Mouse (Mus musculus): ENCODE data around the gene Irs1. TPM values are rescaled to one million over a fixed set of nuclear protein-coding genes. Genes with fewer than 3 reads are reported as not detected.
A peak's percentile ranks its signal among the peaks of the same experiment; 100 is the strongest.

The Irs1 gene
- total RNA-seq, 2 experiments from 2014 or later = 14.8 to 16.7 TPM

DNA sequence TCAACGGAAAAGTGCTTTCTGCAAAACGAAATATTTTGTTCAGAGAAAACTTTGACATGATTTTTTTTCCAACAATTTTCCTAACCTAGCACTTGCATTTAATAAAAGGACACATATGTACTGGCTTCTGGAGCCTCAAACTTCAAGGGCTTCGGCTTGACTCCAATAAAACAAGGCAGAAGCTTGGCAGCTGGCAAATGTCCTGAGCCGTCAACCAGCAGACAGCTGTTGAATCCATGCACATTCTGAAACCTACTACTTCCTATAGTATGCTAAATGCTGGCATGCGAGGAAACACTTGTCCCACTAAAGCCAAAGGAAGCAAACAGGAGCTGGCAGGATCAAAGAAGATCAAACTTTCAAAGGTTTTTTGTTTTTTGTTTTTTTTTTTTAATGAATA lies 33.8 kb downstream of the Irs1 start:
- DNase-seq = peak; percentile 45 to 52

DNA sequence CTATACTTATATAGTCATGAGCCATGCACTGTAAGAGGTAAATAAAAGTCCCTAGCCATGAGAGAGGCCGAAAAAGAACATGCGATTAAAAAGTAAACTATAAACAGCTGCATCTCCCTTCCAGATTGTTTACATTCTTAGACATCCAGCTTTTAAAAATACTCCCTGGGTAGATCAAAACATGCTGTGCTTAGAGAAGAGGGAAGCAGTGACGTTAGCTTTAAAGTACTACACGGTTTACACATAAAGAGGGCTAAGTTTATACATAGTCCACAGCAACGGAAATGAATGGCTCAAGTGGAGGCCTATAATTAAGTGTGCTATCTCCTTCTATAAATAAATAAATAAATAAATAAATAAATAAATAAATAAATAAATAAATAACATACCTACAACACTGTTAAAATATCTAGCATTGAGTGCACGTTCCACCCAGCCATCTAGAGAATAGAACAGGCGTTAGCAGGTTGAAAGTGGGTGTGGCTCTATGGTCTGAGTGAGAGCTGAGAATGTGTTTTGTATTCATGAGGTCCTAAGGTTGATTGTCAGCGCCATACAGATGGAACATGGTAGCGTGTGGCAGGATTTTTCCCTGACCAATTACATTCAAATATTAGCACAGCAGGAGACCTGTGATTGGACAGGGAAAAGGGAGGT lies 37.3 kb downstream of the Irs1 start:
- DNase-seq = no peak

DNA sequence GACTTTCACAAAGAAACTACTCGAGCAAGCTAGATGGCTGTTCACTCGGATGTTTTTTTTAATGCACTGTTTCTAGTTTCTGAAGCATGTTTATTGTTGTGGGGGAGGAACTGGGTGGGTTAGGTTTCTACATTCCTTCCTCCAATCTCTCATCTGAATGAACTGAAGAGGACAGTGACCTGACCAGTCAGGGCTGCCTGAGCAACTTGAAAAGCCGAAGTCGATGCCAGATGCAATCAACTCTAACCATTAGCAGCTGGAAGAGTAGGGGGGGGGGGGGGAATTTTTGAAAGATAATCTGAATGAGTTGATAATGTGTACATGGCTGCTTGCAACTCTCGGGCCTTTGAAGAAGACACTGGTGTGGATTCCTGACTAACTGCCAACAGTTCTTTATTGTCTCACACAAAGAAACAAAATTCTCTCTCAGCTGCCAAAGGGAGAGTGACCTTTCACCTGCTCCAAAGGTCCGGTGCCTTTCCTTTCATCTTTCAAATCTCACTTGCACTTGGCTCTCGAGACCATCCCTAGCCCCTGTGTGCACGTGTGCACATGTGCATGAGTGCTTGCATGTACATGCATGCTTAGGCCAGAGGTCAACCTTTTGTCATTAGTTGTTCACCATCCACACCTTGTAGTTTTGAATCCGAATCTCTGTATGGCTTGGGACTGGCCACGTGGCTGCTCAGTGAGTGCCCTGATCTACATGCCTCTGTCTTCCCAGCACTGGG lies 43.8 kb downstream of the Irs1 start:
- DNase-seq = no peak

DNA sequence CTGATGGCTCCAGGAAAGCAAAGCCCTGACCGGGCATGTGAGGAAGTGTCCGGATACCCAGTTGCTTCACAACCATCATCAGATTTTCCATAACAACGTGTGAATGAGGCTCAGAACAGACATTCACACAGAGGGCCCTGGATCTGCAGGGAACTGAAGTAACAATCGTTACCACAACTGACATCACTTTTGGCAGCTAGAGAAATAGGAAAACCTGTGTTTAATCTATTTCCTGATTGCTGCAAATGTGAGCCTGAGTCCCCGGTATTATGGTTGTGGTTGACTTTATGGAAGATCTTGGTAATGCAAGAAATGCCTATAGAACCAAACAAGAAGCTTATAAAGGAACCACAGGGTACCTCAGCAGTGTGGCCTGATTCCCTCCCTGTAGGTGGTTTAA lies 46.2 kb downstream of the Irs1 start:
- no peak for DNase-seq

DNA sequence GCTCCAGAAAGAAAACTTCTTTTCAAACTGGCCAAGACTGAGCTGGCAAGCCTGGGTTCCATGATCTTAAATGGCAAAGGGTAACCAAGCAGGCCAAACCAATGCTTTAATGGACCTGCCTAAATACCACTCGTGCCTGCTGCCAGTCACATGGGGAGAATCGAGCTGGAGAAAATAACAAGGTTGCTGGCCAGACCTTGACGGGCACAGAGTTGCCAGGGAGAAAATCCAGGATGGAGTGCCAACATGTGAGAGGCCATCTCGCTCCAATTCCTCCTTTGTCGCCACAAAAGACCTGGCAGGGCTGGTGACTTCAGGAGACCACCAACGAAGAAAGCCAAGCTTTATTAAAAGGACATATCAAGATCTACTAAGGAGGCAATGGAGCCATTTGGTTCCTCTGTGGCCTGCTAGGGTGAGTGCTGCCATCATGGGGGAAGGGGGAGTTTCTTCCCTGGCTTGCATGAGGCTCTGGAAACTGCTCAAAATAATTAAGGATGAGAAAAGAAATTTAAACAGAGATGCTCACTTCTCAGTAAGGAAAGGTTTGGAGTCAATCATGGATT lies 47.9 kb downstream of the Irs1 start:
- DNase-seq = peak; percentile 36 to 55

DNA sequence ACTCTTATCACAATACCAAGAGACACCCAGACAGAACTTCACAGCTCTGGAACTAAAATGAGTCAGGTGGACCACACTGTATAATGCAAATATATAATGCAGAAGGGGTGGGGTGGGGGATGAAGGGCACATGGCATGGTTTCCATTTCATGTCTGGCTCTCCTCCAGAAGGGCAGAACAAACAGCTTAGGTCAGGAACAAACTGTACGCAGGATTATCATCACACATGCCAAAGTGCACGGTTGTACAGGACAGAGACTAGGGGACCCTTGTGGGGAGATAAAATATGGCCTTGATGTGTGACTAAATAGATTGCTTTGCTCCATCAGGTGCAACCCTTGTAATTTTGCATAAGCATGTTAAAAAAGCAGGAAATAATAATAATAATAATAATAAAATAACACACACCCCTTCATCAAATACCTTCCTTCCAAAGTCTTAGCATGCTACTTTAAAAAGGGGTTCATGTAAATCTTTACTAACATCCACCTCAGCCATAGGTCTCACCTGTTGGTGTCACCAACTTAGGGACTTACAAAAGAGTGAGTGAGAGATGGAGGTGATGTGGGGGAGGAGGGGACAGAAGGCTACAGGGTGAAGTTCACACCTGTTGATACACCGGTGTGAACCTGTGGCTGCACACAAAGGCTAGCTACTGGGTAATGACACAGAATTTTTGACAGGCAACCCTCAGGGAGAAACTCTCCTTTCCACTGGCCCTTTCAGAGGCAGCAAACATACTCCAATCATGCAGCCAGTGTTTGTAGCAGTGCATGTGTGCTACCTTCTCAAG lies 51.6 kb downstream of the Irs1 start:
- DNase-seq = no peak

DNA sequence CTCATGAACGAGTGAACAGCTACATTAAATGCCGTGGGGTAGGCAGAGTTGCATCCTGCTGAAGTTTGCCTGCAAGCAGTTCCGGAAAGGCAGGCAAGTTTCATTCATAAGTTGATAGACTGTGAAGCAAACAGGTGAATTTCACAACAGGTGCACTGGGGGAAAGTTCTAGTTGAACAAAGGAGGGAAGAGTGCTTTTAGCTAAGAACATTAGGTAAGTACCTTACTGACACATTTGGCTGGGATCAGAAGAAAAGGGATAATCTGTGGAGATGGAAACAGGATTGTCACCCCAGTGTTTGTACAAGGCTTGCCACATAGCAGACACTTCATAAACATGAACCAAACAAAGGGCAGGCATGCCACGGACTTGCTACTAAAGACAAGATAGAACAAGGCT lies 53.0 kb downstream of the Irs1 start:
- no peak for DNase-seq

DNA sequence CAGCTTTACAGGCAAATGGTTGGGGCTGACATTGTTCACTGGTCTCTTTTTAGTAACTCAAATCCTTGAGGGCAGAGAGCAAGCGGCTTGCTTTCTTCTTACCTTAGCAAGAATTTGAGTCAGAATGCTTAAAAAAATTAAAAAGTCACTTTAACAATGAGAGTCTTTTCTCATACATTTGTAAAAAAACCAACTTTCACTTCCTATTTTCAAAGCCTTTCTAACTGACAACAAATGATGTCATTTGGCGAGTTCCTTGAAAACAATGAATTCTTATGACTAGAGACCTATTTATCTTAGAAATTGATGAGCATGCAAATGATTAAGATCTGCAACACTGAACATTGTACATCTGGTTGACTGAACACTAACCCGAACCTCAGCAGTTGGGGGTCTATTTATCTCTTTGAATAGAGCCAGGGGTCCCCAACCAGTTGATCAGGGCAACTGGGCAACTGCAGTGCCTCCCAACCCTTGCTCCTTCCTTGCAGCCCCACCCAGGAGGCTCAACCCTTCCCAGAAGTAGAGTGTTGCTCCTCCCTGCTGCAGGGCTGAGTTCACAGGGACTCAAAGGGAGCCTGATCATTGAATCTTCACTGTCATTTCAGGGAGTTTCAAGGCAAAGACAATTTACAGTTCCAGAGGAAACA lies 55.6 kb downstream of the Irs1 start:
- no peak for DNase-seq

DNA sequence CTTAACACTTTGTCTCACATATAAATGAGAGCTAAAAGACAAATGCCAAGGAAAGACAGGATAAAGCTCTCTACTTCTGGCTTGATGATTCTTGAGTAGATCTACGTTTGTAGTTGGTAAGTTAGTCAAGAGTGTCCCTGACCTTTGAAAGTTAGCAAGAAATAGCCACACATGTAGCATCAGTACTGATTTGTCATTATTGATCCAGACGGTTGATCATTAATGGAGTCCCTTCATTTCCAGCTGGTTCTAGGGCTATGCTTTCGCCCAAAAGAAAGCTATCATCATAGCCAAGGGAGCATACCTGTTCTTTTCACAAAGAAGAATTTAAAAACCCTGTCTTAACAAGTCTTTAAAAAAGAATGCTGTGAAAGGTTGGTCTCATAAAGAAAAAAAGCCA lies 56.6 kb downstream of the Irs1 start:
- no peak for DNase-seq

DNA sequence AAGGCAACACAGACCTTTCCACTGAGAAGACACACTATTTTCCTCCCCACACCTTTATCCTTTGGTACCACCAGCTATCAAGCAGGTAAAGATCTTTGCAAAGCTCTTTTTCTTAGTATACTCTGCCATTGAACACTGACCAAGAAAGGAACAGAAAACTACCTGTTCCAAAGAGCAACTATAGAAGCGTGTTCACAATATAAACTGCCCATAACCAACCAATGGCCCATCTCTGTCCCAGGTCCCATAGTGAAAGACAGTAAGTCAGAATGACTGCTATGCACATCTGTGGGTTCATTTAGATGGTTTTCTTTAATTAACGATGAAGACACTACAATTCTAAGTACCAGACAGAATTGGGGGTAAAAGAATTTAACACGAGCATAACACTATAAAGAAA lies 58.4 kb downstream of the Irs1 start, which contains the start of gene Gm9747:
Gene Gm9747 (plus strand): TSS at position 301 of the 400 bp plus-strand sequence.
- no peak for DNase-seq

DNA sequence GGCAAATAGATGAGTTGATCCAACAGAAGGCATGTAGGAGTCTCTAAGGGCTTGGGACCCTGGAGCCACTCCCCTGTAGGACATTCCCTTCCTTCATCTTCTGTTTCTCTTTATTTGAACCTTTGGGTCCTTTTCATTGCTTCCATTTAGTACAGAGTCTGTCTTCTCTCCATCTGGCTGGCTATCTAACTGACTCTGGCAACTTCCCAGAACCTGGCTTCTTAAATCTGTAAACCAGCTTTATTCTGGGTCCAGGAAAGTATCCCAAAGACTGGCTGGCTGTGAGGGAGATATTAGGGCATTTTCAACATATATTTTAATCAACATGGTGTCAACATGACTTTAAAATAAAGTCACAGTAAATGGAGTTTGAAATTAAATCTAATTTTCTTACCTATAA lies 62.4 kb downstream of the Irs1 start:
- DNase-seq = no peak

DNA sequence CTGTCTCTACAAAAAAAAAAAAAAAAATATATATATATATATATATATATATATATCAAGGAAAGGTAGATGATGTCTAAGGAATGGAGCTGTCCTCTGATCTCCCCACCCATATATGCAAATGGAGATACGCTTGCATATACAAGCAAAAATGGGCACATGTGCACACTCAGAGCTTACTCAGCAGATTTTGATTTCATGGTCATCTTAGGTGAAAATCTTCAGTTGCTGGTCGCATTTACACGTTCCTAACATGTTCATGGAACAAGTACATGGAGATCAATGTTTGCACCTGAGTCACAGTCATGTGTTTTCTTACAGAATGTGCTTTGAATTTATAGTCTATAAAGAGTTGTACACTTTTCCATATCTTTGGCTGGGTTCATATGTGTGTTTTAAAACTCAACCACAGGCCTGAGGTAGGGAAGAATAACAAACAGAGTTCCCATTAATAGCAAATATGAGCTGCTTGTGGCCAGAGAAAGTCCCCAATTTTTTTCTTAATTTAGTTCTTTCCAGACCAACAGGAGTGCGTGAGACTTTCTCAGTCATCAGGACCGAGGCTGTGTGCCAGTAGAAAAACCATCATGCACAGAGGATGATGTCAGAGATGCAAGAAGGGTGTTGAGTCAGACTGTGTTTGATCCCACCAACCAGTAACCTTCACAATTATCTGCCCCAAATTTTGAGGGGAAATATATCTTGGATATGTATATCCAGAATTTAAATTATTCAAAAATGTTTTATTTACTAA lies 68.0 kb downstream of the Irs1 start:
- no peak for DNase-seq

DNA sequence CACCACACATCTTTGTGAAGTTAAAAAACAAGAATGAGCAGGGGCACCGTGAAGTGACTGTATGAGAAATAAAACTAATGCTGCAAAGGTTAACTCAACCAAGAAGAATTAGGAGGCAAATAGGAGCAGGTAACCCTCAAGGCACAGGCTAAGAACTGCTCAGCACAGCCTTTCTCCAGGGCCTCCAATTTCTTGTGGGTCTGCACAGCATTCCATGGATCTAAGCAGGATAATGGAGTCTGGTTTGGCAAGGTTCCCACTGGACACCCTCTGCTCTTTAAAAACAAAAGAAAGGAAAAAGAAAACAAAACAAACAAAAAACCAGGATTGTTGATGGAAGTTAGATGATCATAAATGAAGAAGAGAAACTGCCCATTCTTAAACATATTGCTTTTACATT lies 69.8 kb downstream of the Irs1 start:
- no peak for DNase-seq

DNA sequence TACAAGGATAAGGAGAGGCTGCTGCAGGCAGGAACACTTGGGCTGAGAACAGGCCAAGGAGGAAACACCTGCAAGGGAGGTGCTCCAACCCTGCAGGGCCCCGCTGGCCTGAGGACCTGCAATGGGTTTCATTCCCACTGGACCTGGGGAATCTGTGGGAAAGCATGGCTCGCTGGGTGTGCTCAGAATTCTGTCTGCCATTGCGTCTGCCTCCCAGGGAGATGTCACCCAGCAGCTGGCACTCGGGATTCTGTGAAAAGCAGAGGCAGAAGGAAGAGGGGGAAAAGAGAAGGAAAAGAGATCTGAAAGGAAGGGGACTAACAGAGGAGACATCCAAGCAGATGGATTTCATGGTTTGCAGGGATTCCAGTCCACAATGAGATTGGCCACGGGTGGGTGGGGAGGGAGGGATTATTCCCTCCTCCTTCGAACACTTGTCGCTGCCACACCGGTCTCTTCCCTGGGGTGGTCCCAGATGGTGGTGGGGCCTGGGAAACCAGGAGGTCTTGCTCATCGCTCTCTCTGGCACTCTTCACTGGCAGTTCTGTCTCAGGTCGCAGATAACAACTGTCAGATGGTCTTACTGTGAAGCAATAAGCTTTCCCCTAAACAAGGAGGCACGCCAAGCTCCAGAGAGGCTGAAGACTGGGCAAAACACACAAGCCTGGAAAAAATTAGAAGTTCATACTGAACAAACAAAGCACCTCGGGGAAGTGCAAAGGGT lies 70.4 kb downstream of the Irs1 start:
- DNase-seq = no peak

DNA sequence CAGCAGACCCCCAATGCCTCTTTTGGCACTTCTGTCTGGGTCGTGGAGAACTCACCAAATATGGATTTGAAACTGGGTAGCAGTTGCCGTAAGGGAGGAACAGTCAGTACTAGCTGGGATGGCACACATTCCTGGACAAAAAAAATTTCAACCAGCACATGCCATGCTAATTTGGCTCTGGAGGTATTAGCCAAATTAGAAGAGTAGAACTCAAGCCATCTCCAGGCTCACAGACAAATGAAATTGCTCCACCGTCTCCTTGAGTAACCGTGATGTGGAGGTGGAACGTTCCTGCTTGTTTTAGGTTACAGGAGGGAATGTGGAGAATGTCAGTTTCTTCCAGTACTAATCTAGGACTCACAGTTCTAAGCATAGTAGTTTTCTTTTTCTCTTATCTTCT lies 83.7 kb downstream of the Irs1 start:
- DNase-seq = no peak

DNA sequence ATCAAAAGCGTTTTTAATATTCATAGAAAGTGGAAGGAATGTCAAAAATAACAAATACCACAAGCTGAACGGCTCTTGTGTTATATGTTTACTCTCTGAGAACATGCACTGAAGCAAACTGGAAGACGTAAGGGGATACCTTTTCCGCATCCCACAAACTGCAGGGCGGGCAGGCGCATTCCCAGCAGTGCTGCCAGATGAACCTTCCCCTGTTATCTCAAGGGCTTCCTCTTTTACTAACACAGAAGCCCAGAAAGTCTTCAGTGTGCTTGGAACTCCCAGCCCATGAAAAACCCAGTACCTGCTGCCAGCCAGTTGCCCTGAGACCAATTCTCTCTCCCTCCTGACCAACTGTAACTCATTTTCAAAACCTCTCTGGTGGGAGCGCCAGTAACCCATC lies 90.6 kb downstream of the Irs1 start:
- DNase-seq = no peak

DNA sequence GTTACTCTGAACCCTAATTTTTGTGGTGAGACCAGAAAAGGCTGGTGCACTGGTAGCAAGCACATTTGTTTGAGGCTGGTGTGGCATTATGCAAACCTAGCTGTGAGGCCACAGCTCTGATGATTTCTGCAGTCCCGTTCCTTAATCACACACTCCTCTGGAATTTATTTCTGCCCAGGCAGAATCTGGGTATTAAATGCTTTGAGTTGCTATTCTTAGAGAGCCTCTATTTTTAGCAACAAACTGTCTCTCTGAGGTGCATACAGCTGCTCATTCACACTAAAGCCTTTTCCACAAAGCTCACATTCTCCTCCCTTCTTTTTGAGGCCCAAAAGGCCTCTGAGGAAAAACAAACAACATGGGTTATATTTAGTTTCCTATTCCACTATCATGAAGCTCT lies 91.3 kb downstream of the Irs1 start:
- DNase-seq = no peak

DNA sequence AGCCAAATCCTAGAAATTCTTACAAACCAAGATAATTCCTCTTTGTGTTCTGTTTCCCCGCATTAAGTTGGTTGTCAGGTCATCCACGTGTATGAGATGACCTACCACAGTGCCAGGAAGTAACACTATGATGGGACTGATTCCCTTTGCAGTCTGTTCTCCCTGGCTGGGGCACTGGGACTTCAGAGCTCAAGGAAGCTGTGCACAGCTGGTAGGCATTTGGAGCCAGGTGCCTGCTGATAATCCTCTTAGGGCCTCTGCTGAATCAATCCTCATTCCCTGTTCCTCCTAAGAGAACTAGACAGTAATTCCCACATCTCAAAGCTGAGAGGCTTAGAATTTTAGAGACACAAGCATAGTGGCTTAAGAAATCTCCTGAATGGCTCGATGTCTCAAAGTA lies 99.6 kb downstream of the Irs1 start:
- no peak for DNase-seq

DNA sequence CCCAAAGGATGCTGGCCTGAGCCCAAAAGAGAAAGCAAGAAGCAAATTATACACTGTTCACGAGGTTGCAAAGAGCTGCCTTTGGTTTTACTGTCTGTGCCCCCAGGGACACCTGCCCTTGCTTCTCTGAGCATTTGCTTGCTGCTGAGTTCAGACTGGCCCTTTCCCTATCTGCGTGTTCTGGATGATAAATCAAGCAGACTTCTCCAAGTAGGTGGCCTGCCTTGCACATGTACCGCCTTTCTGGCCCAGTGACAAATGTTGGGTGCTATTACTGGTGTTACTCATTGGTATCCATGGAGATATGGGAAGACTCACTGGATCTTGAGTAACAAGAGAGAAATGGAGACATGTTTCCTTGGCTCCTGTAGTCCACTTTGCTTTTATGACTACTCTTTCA lies 101.7 kb downstream of the Irs1 start:
- peak; percentile 85 to 88 for DNase-seq

DNA sequence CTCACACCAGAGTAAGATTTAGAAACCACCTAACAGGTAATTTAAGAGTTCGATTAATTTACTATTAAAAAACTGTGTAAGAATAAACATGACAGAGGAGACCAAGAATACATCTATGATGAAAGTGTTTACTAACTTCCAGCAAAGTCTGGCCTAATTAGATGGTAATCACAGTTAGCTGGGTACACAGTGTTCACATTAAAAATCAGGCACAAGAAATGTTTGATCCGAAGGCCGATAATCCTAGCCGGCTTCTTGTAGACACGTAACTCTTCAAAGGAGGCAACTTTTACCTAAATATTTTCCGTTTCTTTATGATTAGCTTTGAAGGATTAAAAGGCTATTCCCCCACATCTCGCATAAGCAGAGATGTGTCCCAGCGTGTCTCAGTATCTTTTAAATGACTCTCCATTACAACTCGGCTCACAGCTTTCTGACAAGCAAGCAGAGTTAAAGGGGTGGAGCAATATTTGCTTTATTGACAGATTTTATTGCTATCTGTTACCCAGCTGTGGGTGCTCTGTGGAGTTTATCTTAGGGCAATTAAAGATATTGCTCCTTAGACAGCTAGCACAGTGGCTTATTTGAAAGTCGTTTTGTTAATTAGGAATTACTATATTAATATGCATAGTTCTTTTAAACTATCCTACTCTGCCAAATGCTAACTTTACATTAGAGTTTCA lies 102.5 kb downstream of the Irs1 start:
- DNase-seq = no peak
